Mouse (Mus musculus): ENCODE measurements around the gene Pced1b. TPM values are rescaled to one million over a fixed set of nuclear protein-coding genes. Genes with fewer than 3 reads are reported as not detected.

The Pced1b gene
- polyA plus RNA-seq, 1 experiment from 2014 or later: 2.9 TPM

GRCm38 (mm10) chr15:97414718-97415413, 168.0 kb downstream of the Pced1b start:
- WGBS: 78% methylated on average over 12 of the region's 12 CpGs
- Histone ChIP-seq H3K4me1 (no peaks in the 10 kb centered on the region), H3K27ac (no peak overlapping the region), H3K36me3 (no peaks in the 10 kb centered on the region), H3K9me3 (peaks cover 5% of the 10 kb centered on the region; the same call in 1 of the 2 replicates), H3K4me3 (no peak overlapping the region), H3K4me2 (replicated peaks) (no peak overlapping the region), H3K27me3 (no peaks in the 10 kb centered on the region), H3K9ac (no peak overlapping the region)
- no peak for ATAC-seq (ENCODE audit: insufficient number of reproducible peaks, insufficient read depth, low FRiP score, low TSS enrichment)

DNA sequence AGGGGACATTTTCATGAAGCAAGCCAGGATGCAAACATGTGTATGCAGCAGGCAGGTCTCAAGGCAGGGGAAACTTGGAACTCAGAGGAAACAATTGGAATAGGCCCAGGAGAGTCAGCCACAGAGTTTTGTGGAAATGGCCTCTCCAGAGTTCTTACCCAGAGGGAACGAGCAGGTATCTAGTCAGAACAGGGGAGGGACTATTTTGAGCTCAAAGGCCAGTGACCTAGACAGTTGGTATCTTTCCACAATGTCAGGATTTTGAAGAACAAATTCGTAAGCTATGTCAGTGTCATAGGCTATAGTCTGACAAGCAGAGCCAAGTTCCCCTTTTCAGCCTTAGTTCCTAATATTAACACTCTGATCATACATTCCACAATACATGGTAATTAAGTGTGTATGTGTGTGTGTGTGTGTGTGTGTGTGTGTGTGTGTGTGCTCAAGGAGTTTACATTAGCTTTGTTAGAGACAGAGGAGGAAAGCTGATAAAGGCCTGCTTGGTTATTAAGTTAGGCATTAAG, 168.6 kb downstream of the Pced1b start:
- H3K27ac ChIP-seq: no peak overlapping the region
- H3K9ac ChIP-seq: no peak overlapping the region
- peaks cover 5% of the 10 kb centered on the region; the same call in 1 of the 2 replicates for H3K9me3 ChIP-seq
- H3K4me2 ChIP-seq (replicated peaks): no peak overlapping the region
- H3K4me1 ChIP-seq: no peaks in the 10 kb centered on the region
- no peak overlapping the region for H3K4me3 ChIP-seq
- ATAC-seq (ENCODE audit: insufficient number of reproducible peaks, insufficient read depth, low FRiP score, low TSS enrichment): no peak
- H3K36me3 ChIP-seq: no peaks in the 10 kb centered on the region
- 80% methylated on average over 2 of the region's 2 CpGs for WGBS
- H3K27me3 ChIP-seq: no peaks in the 10 kb centered on the region

DNA sequence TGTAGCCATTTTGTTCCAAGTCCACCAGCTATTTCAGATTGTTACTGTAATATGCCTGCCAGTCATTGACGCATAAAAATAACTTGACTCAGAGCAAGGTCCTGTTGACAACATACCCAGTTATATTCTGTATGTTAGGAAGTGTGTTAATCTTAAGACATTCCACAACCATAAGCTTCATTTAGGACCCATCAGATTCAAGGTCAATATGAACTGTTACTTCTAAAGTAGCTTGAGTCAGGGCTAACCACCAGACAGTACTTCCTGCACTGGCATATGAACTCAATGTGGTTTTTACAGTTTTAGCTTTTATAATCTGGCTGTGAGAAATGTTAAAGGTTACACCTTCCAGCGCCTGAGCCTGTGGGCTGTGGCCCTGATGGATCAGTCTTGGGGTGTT, 173.4 kb downstream of the Pced1b start:
- H3K4me3 ChIP-seq: no peak overlapping the region
- no peaks in the 10 kb centered on the region for H3K4me1 ChIP-seq
- no peak overlapping the region for H3K4me2 ChIP-seq (replicated peaks)
- 91% methylated on average over 2 of the region's 2 CpGs for WGBS
- no peaks in the 10 kb centered on the region for H3K36me3 ChIP-seq
- no peak overlapping the region for H3K9ac ChIP-seq
- no peaks in the 10 kb centered on the region for H3K9me3 ChIP-seq
- no peak overlapping the region for H3K27ac ChIP-seq
- no peak for ATAC-seq (ENCODE audit: insufficient number of reproducible peaks, insufficient read depth, low FRiP score, low TSS enrichment)
- no peaks in the 10 kb centered on the region for H3K27me3 ChIP-seq

- Histone ChIP-seq H3K27ac (no peak overlapping the region), H3K4me2 (replicated peaks) (no peak overlapping the region), H3K36me3 (no peaks in the 10 kb centered on the region), H3K27me3 (no peaks in the 10 kb centered on the region), H3K4me3 (no peak overlapping the region), H3K9ac (no peak overlapping the region), H3K9me3 (no peaks in the 10 kb centered on the region), H3K4me1 (no peaks in the 10 kb centered on the region)
- WGBS: 42% methylated on average over 3 of the region's 3 CpGs
- ATAC-seq (ENCODE audit: insufficient number of reproducible peaks, insufficient read depth, low FRiP score, low TSS enrichment): no peak
These were observed 174.6 kb downstream of the Pced1b start for GRCm38 (mm10) chr15:97421533-97421932.

DNA sequence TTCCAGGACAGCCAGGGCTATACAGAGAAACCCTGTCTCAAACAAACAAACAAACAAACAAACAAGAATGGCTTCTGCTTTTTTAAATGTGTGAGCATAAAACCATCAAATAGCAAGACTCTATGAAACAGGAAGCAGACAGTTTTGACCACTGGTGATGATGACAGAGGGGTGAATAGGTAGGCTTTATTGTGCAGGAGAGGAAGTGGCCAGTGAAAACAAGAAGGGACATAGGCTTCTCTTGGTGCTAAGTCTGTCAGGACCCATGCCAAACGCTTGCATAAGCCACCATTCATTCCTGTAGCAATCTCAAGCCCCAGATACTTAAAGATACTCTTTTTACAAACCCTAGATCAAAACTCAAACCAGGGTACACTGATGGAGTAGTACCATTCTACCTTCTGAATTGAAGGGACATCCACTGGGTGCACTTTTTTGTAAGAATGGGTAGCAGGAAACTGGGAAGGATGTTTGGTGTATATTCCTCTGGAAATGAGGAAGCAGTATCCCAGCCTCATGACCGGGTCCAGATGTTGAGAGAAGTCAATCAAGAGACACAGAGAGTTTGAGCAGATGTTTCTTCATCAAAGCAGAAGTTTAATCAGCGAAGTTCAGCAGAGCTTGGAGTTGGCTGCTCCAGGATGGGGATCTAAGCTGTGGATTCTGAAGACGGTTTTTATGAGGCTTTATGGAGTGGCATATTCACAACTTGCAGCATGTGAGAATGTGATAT, 175.5 kb downstream of the Pced1b start:
- no peak overlapping the region for H3K4me2 ChIP-seq (replicated peaks)
- no peak overlapping the region for H3K27ac ChIP-seq
- 79% methylated on average over 4 of the region's 4 CpGs for WGBS
- H3K9me3 ChIP-seq: no peaks in the 10 kb centered on the region
- no peaks in the 10 kb centered on the region for H3K27me3 ChIP-seq
- no peaks in the 10 kb centered on the region for H3K36me3 ChIP-seq
- H3K4me1 ChIP-seq: no peaks in the 10 kb centered on the region
- no peak overlapping the region for H3K9ac ChIP-seq
- ATAC-seq (ENCODE audit: insufficient number of reproducible peaks, insufficient read depth, low FRiP score, low TSS enrichment): no peak
- H3K4me3 ChIP-seq: no peak overlapping the region

- H3K4me3 ChIP-seq: no peak overlapping the region
- no peak overlapping the region for H3K9ac ChIP-seq
- H3K27ac ChIP-seq: no peak overlapping the region
- H3K4me2 ChIP-seq (replicated peaks): no peak overlapping the region
- no peaks in the 10 kb centered on the region for H3K27me3 ChIP-seq
- H3K9me3 ChIP-seq: no peaks in the 10 kb centered on the region
- H3K4me1 ChIP-seq: no peaks in the 10 kb centered on the region
- no peaks in the 10 kb centered on the region for H3K36me3 ChIP-seq
- 65% methylated on average over 7 of the region's 7 CpGs for WGBS
- ATAC-seq (ENCODE audit: insufficient number of reproducible peaks, insufficient read depth, low FRiP score, low TSS enrichment): no peak
These were observed 177.5 kb downstream of the Pced1b start for GRCm38 (mm10) chr15:97424375-97424774.

- H3K4me1 ChIP-seq: no peaks in the 10 kb centered on the region
- no peak for ATAC-seq (ENCODE audit: insufficient number of reproducible peaks, insufficient read depth, low FRiP score, low TSS enrichment)
These were observed 178.1 kb downstream of the Pced1b start for GRCm38 (mm10) chr15:97424961-97425360.

GRCm38 (mm10) chr15:97429201-97429900, 182.4 kb downstream of the Pced1b start:
- H3K27ac ChIP-seq: no peak overlapping the region
- no peak overlapping the region for H3K9ac ChIP-seq
- H3K36me3 ChIP-seq: no peaks in the 10 kb centered on the region
- no peaks in the 10 kb centered on the region for H3K9me3 ChIP-seq
- H3K4me3 ChIP-seq: no peak overlapping the region
- 83% methylated on average over 12 of the region's 12 CpGs for WGBS
- H3K4me2 ChIP-seq (replicated peaks): no peak overlapping the region
- no peaks in the 10 kb centered on the region for H3K27me3 ChIP-seq
- ATAC-seq (ENCODE audit: insufficient number of reproducible peaks, insufficient read depth, low FRiP score, low TSS enrichment): no peak
- no peaks in the 10 kb centered on the region for H3K4me1 ChIP-seq

More at GRCm38 (mm10) chr15:97424961-97425360, 178.1 kb downstream of the Pced1b start:
- no peaks in the 10 kb centered on the region for H3K27me3 ChIP-seq
- H3K9me3 ChIP-seq: no peaks in the 10 kb centered on the region
- no peaks in the 10 kb centered on the region for H3K36me3 ChIP-seq
- no peak overlapping the region for H3K9ac ChIP-seq
- 80% methylated on average over 3 of the region's 3 CpGs for WGBS
- no peak overlapping the region for H3K4me3 ChIP-seq
- H3K27ac ChIP-seq: no peak overlapping the region
- no peak overlapping the region for H3K4me2 ChIP-seq (replicated peaks)

DNA sequence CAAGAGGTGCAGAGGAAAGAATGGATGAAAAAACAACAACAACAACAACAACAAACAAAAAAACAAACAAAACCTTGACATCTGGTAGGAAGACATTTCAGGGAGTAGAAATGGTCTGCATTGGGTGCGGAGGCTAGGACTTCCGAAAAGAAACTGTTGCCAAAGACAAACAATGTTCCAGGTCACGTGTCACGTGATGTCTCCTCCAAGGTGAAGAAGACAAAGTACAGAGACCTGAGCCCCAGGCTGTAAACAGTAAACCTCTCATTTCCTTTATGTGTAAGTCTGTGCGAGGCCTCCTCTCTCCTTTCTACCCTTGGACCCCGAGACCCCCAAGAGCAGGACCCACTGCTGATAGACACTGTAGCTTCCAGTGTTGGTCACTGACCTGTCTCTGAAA, 184.6 kb downstream of the Pced1b start:
- Histone ChIP-seq H3K27ac (no peak overlapping the region), H3K4me3 (no peak overlapping the region), H3K4me1 (no peaks in the 10 kb centered on the region), H3K4me2 (replicated peaks) (no peak overlapping the region), H3K36me3 (no peaks in the 10 kb centered on the region), H3K9ac (no peak overlapping the region), H3K27me3 (no peaks in the 10 kb centered on the region), H3K9me3 (no peaks in the 10 kb centered on the region)
- 85% methylated on average over 6 of the region's 6 CpGs for WGBS
- no peak for ATAC-seq (ENCODE audit: insufficient number of reproducible peaks, insufficient read depth, low FRiP score, low TSS enrichment)

GRCm38 (mm10) chr15:97432221-97432620, 185.3 kb downstream of the Pced1b start:
- H3K4me3 ChIP-seq: no peak overlapping the region
- no peaks in the 10 kb centered on the region for H3K9me3 ChIP-seq
- H3K4me2 ChIP-seq (replicated peaks): no peak overlapping the region
- no peaks in the 10 kb centered on the region for H3K4me1 ChIP-seq
- no peak overlapping the region for H3K27ac ChIP-seq
- no peaks in the 10 kb centered on the region for H3K27me3 ChIP-seq
- 82% methylated on average over 4 of the region's 4 CpGs for WGBS
- no peak for ATAC-seq (ENCODE audit: insufficient number of reproducible peaks, insufficient read depth, low FRiP score, low TSS enrichment)
- no peak overlapping the region for H3K9ac ChIP-seq
- no peaks in the 10 kb centered on the region for H3K36me3 ChIP-seq

Data from embryonic facial prominence, embryonic 12.5 days (tissue).